Mouse (Mus musculus): ENCODE measurements at regions not wholly inside any gene's neighbourhood (a gene's known extent, or its start where the extent isn't known, plus 50 kb on each side); places are given as distances from the start of the nearest gene placed in this dataset.
"Not testable (repeated sequence)": the region's sequence is repeated elsewhere in the genome, so short reads cannot be mapped to it uniquely, and the experiment has no call there.

GRCm38 (mm10) chr1:18058211-18058971 is 87.3 kb downstream of the Crisp4 start:
- H3K9ac ChIP-seq (ENCODE audit: low read depth, low read length) = peak overlapping the region; percentile 56
- WGBS = under 1% methylated on average over 73 of the region's 77 CpGs
- no peaks in the 10 kb centered on the region for H3K9me3 ChIP-seq (ENCODE audit: control insufficient read depth, low read length)
- H3K27me3 ChIP-seq (ENCODE audit: control insufficient read depth, insufficient read depth, low read length) = peaks cover 34% of the 10 kb centered on the region
- no peak overlapping the region for H3K27ac ChIP-seq (ENCODE audit: low read depth, low read length)
- H3K4me1 ChIP-seq (ENCODE audit: control insufficient read depth, insufficient read depth, low read length) = 0 out of 2 replicates have a peak, but pooled peaks cover 3% of the 10 kb centered on the region
- H3K4me3 ChIP-seq (ENCODE audit: low read length) = peak overlapping the region; percentile 57
- H3K4me2 ChIP-seq (replicated peaks; ENCODE audit: low read depth, low read length) = peak overlapping the region; percentile 97
- no peaks in the 10 kb centered on the region for H3K36me3 ChIP-seq (ENCODE audit: control insufficient read depth, insufficient read depth, low read length)
- peak; percentile 82 for ATAC-seq (ENCODE audit: low FRiP score, low TSS enrichment)

DNA sequence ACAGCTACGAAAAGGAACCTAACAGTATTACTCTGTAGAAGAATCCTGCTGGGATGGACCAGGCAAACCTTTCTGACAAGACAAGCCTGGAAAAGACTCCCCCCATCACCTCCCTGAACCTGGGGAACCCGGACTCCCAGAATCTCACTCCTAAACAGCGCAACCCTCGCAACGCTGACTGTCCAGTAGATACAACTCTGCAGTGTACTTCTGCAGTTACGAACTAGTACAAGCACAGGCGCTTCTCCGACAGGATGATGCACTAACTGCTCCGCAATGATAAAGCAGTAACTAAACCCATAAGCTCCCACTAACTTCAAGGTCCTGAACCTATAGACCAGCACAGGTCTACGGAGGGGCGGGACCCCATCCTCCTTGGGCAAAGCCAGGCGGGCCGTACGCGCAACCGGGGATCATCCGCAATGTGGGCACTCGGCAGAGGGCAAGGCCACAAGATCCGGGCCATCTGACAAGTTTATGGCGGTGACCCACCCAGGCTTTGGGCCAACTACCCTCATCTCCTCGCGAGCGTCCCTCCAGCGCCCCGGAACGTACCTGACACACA is 88.0 kb downstream of the Crisp4 start:
- Histone ChIP-seq H3K4me3 (ENCODE audit: low read length) (peak overlapping the region; percentile 57), H3K4me2 (replicated peaks; ENCODE audit: low read depth, low read length) (peak overlapping the region; percentile 97), H3K36me3 (ENCODE audit: control insufficient read depth, insufficient read depth, low read length) (no peaks in the 10 kb centered on the region), H3K27ac (ENCODE audit: low read depth, low read length) (no peak overlapping the region), H3K4me1 (ENCODE audit: control insufficient read depth, insufficient read depth, low read length) (0 out of 2 replicates have a peak, but pooled peaks cover 3% of the 10 kb centered on the region), H3K9me3 (ENCODE audit: control insufficient read depth, low read length) (no peaks in the 10 kb centered on the region), H3K27me3 (ENCODE audit: control insufficient read depth, insufficient read depth, low read length) (peaks cover 34% of the 10 kb centered on the region), H3K9ac (ENCODE audit: low read depth, low read length) (peak overlapping the region; percentile 56; the same call in 1 of the 2 replicates)
- WGBS = 1% methylated on average over 26 of the region's 26 CpGs
- peak; percentile 62 for ATAC-seq (ENCODE audit: low FRiP score, low TSS enrichment)

DNA sequence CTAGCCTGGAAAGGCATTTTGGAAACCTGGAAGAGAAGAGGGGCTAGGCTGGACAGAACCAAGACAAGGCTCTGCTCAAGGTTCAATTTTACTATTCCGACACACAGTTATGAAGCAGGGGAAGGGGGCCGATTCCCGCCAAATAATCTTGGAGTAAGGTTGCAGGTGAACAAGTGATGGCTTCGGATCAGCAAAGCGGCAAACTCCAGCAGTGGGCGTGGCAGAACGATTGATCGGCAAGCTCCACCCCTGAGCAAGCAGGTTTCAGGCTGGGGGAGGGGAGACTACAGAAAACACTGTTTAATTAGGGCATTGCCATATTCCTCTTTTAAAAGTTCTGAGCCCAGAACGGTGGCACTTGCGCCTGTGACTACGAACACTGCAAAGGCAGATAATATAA is 88.7 kb downstream of the Crisp4 start:
- peaks cover 34% of the 10 kb centered on the region for H3K27me3 ChIP-seq (ENCODE audit: control insufficient read depth, insufficient read depth, low read length)
- not testable (repeated sequence) for H3K4me1 ChIP-seq (ENCODE audit: control insufficient read depth, insufficient read depth, low read length); H3K36me3 ChIP-seq (ENCODE audit: control insufficient read depth, insufficient read depth, low read length); ATAC-seq (ENCODE audit: low FRiP score, low TSS enrichment); H3K9ac ChIP-seq (ENCODE audit: low read depth, low read length); H3K9me3 ChIP-seq (ENCODE audit: control insufficient read depth, low read length); H3K27ac ChIP-seq (ENCODE audit: low read depth, low read length)
- H3K4me2 ChIP-seq (replicated peaks; ENCODE audit: low read depth, low read length) = peak overlapping the region; percentile 97
- WGBS = 8% methylated on average over 11 of the region's 11 CpGs
- H3K4me3 ChIP-seq (ENCODE audit: low read length) = peak overlapping the region; percentile 57

GRCm38 (mm10) chr1:18030226-18030625 is 115.5 kb downstream of the Crisp4 start:
- ATAC-seq (ENCODE audit: low FRiP score, low TSS enrichment) = no peak
- WGBS = 47% methylated on average over 3 of the region's 3 CpGs
- Histone ChIP-seq H3K27ac (ENCODE audit: low read depth, low read length) (no peak overlapping the region), H3K9me3 (ENCODE audit: control insufficient read depth, low read length) (no peaks in the 10 kb centered on the region), H3K4me3 (ENCODE audit: low read length) (no peak overlapping the region), H3K27me3 (ENCODE audit: control insufficient read depth, insufficient read depth, low read length) (no peaks in the 10 kb centered on the region), H3K9ac (ENCODE audit: low read depth, low read length) (no peak overlapping the region), H3K36me3 (ENCODE audit: control insufficient read depth, insufficient read depth, low read length) (no peaks in the 10 kb centered on the region), H3K4me1 (ENCODE audit: control insufficient read depth, insufficient read depth, low read length) (no peaks in the 10 kb centered on the region), H3K4me2 (replicated peaks; ENCODE audit: low read depth, low read length) (no peak overlapping the region)

- H3K4me2 ChIP-seq (replicated peaks; ENCODE audit: low read depth, low read length); H3K27ac ChIP-seq (ENCODE audit: low read depth, low read length); H3K27me3 ChIP-seq (ENCODE audit: control insufficient read depth, insufficient read depth, low read length); ATAC-seq (ENCODE audit: low FRiP score, low TSS enrichment); H3K9me3 ChIP-seq (ENCODE audit: control insufficient read depth, low read length); H3K36me3 ChIP-seq (ENCODE audit: control insufficient read depth, insufficient read depth, low read length); H3K9ac ChIP-seq (ENCODE audit: low read depth, low read length); H3K4me1 ChIP-seq (ENCODE audit: control insufficient read depth, insufficient read depth, low read length); H3K4me3 ChIP-seq (ENCODE audit: low read length): not testable (repeated sequence)
Observed at GRCm38 (mm10) chr1:18012941-18013340, 132.8 kb downstream of the Crisp4 start.

DNA sequence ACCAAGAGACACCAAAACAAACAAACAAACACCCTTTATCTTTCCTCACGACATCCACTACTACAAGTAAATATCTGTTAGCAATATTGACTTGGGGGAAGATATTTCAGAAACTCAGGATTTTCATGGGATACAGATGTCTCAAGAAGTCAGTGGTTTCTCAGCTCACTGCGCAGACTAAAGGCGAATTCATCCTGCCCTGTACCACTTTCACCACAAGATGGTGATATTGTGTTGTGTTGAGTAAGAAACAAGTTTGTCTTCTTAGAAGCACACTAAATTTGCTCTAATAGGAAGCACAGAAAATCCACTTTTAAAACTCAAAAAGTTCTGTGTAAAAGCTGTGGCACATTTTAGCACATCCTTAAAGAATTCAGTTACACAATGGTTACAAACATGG is 165.1 kb downstream of the Crisp4 start:
- no peak for ATAC-seq (ENCODE audit: low FRiP score, low TSS enrichment)
- no peak overlapping the region for H3K9ac ChIP-seq (ENCODE audit: low read depth, low read length)
- 13% methylated on average over 3 of the region's 3 CpGs for WGBS
- no peaks in the 10 kb centered on the region for H3K27me3 ChIP-seq (ENCODE audit: control insufficient read depth, insufficient read depth, low read length)
- no peak overlapping the region for H3K4me3 ChIP-seq (ENCODE audit: low read length)
- H3K27ac ChIP-seq (ENCODE audit: low read depth, low read length) = no peak overlapping the region
- no peaks in the 10 kb centered on the region for H3K4me1 ChIP-seq (ENCODE audit: control insufficient read depth, insufficient read depth, low read length)
- no peaks in the 10 kb centered on the region for H3K36me3 ChIP-seq (ENCODE audit: control insufficient read depth, insufficient read depth, low read length)
- no peaks in the 10 kb centered on the region for H3K9me3 ChIP-seq (ENCODE audit: control insufficient read depth, low read length)
- H3K4me2 ChIP-seq (replicated peaks; ENCODE audit: low read depth, low read length) = no peak overlapping the region

DNA sequence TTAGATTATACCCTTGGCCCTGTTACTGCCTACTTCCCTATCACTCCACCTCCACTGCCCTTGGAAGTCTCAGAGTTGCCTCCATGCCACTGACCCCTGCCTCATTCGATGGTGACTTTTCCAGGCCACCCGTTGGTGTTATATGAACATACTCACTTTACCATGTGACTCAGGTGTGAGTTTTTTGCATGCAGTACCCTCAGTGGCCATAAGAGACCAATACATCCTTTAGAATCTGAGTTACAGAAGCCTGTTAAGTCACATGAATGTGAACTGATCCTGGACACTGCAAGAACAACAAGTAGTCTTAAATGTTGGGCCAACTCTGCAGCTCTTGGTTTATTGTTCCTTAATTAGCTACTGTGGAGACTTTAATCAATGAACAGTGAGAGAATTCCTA is 167.6 kb downstream of the Crisp4 start:
- H3K4me2 ChIP-seq (replicated peaks; ENCODE audit: low read depth, low read length) = no peak overlapping the region
- no peaks in the 10 kb centered on the region for H3K9me3 ChIP-seq (ENCODE audit: control insufficient read depth, low read length)
- H3K9ac ChIP-seq (ENCODE audit: low read depth, low read length) = no peak overlapping the region
- H3K4me3 ChIP-seq (ENCODE audit: low read length) = no peak overlapping the region
- H3K36me3 ChIP-seq (ENCODE audit: control insufficient read depth, insufficient read depth, low read length) = no peaks in the 10 kb centered on the region
- 82% methylated on average over 2 of the region's 2 CpGs for WGBS
- no peak overlapping the region for H3K27ac ChIP-seq (ENCODE audit: low read depth, low read length)
- H3K27me3 ChIP-seq (ENCODE audit: control insufficient read depth, insufficient read depth, low read length) = no peaks in the 10 kb centered on the region
- ATAC-seq (ENCODE audit: low FRiP score, low TSS enrichment) = no peak
- no peaks in the 10 kb centered on the region for H3K4me1 ChIP-seq (ENCODE audit: control insufficient read depth, insufficient read depth, low read length)

DNA sequence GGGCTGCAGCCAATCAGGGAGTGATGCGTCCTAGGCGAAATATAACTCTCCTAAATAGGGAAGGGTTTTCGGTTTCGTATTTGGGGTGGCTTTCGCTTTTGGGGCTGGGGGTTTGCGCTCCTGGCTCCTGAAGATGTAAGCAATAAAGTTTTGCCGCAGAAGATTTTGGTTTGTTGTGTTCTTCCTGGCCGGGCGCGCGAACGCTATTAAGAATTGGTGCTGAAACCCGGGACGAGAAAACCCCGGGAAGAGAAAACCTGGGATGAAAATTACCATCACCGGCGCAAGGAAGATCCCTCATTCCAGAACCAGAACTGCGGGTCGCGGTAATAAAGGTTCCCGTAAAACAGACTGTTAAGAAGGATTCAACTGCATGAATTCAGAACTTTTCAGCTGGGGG is 188.8 kb downstream of the Crisp4 start:
- H3K9me3 ChIP-seq (ENCODE audit: control insufficient read depth, low read length); H3K27ac ChIP-seq (ENCODE audit: low read depth, low read length); H3K36me3 ChIP-seq (ENCODE audit: control insufficient read depth, insufficient read depth, low read length); H3K4me3 ChIP-seq (ENCODE audit: low read length); H3K27me3 ChIP-seq (ENCODE audit: control insufficient read depth, insufficient read depth, low read length); H3K4me2 ChIP-seq (replicated peaks; ENCODE audit: low read depth, low read length); H3K9ac ChIP-seq (ENCODE audit: low read depth, low read length); ATAC-seq (ENCODE audit: low FRiP score, low TSS enrichment); H3K4me1 ChIP-seq (ENCODE audit: control insufficient read depth, insufficient read depth, low read length): not testable (repeated sequence)
- WGBS = 97% methylated on average over 14 of the region's 21 CpGs

DNA sequence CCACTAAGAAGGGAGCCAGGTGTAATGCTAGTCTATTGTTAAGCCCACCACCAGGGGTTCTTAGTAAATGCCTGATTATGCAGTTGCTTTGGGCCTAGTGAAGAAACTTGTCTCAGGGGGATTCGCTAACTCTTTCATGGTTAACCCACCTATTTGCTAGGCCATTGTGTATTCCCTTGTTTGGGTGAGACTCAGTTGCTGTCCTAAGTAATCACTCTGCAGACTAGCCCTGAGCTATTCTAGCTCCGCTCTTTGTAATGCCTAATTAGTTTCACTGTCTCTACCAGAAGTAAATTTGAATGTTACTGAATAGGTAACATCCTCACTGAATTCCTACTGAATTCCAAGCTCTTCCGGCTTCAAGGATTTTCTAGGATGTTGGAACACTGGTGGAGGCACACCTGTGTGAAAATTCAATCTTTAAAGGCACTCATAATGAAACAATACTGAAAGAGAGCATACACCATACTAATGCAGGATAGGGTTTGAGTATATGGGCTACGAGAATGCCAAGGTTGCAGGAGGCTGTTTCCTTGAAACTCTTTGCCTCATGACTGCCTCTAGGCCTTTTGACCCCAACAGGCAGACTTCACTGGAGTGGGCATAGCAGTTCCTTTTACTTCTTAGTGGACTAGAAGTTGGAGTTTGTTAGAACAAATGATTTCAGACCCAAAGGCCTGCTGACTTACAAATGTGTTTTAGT is 213.4 kb downstream of the Crisp4 start:
- not testable (repeated sequence) for H3K36me3 ChIP-seq (ENCODE audit: control insufficient read depth, insufficient read depth, low read length); ATAC-seq (ENCODE audit: low FRiP score, low TSS enrichment); H3K27me3 ChIP-seq (ENCODE audit: control insufficient read depth, insufficient read depth, low read length); H3K9ac ChIP-seq (ENCODE audit: low read depth, low read length); H3K27ac ChIP-seq (ENCODE audit: low read depth, low read length); H3K9me3 ChIP-seq (ENCODE audit: control insufficient read depth, low read length); H3K4me2 ChIP-seq (replicated peaks; ENCODE audit: low read depth, low read length); H3K4me1 ChIP-seq (ENCODE audit: control insufficient read depth, insufficient read depth, low read length); H3K4me3 ChIP-seq (ENCODE audit: low read length)
- WGBS = 87% methylated on average over 4 of the region's 4 CpGs
